Mouse (Mus musculus) lung, adult 2 months (tissue): Measurements from ENCODE around the gene Msh3. TPM values are rescaled to one million over a fixed set of nuclear protein-coding genes. Genes with fewer than 3 reads are reported as not detected.

ENCODE experiments used
- DNase-seq: peaks from one replicate; pipeline ENCODE4 v3.0.0; 2022
- H3K4me1 ChIP-seq: fragments of 200-500 bp; 2 replicates; pipeline ENCODE4 v1.6.1; 2011; ENCODE audit warnings: low read length; ENCODE audit not compliant: control insufficient read depth, insufficient read depth
- H3K4me3 ChIP-seq: fragments of 200-500 bp; replicated peaks from 2 replicates; pipeline ENCODE3; 2011; ENCODE audit warnings: low read depth, mild to moderate bottlenecking, control low read depth, low read length; ENCODE audit errors: extremely low read depth
- CTCF ChIP-seq: fragments of 200-500 bp; IDR thresholded peaks from 2 replicates; pipeline ENCODE4 v1.5.1; 2011; ENCODE audit warnings: mild to moderate bottlenecking, low read length, control low read depth; ENCODE audit not compliant: insufficient read depth
- POLR2A ChIP-seq: fragments of 200-500 bp; IDR thresholded peaks from 2 replicates; pipeline ENCODE4 v1.6.1; 2011; ENCODE audit warnings: low read depth, mild to moderate bottlenecking, control low read depth, low read length, borderline replicate concordance; ENCODE audit errors: extremely low read depth
- WGBS: fragments of 180-500 bp; shearing (Covaris S2); methylation state at CpG from one replicate; pipeline ENCODE4 v1.1.7; 2018; 5-methylcytosine and 5-hydroxymethylcytosine counted together
- polyA plus RNA-seq: library from polyadenylated mRNA; depleted of rRNA; stranded (reverse); fragments of >200 nt; gene quantifications from 2 replicates; pipeline ENCODE4 v1.2.3, GENCODE M21; 2012

The Msh3 gene
- polyA plus RNA-seq, 1 experiment, result 3.2 TPM

GRCm38 (mm10) chr13:92361609-92362008 lies 6.8 kb upstream of the Msh3 start:
- DNase-seq, result no peak
- Histone ChIP-seq H3K4me3 (no peak overlapping the region), H3K4me1 (no peaks in the 10 kb centered on the region)
- 81% methylated on average over 2 of the region's 2 CpGs for whole genome bisulfite sequencing
- no peak for TF ChIP-seq POLR2A
- TF ChIP-seq CTCF, result no peak

- no peak for DNase-seq
- WGBS, result 48% methylated on average over 2 of the region's 2 CpGs
- Histone ChIP-seq H3K4me3 (no peak overlapping the region), H3K4me1 (peaks cover 2% of the 10 kb centered on the region; the same call in 1 of the 2 replicates)
- TF ChIP-seq CTCF, result no peak
- no peak for TF ChIP-seq POLR2A
Observed at GRCm38 (mm10) chr13:92357644-92358043, 2.8 kb upstream of the Msh3 start.

- 79% methylated on average over 7 of the region's 7 CpGs for WGBS
- TF ChIP-seq CTCF, result no peak
- TF ChIP-seq POLR2A, result no peak
- no peak overlapping the region for H3K4me3 ChIP-seq
- DNase-seq, result no peak
- peaks cover 2% of the 10 kb centered on the region; the same call in 1 of the 2 replicates for H3K4me1 ChIP-seq
Observed at GRCm38 (mm10) chr13:92356376-92356775, 1.6 kb upstream of the Msh3 start.

- no peak for DNase-seq
- Histone ChIP-seq H3K4me1 (peaks cover 2% of the 10 kb centered on the region; the same call in 1 of the 2 replicates), H3K4me3 (peak overlapping the region; percentile 56)
- under 1% methylated on average over 24 of the region's 24 CpGs for WGBS
- TF ChIP-seq POLR2A (no peak), CTCF (no peak)
Observed at GRCm38 (mm10) chr13:92355272-92355643, 455 bp upstream of the Msh3 start.

GRCm38 (mm10) chr13:92353956-92354355 lies 847 bp downstream of the Msh3 start:
- no peak for DNase-seq
- 4% methylated on average over 4 of the region's 4 CpGs for WGBS
- H3K4me1 ChIP-seq, result peaks cover 2% of the 10 kb centered on the region; the same call in 1 of the 2 replicates
- H3K4me3 ChIP-seq, result peak overlapping the region; percentile 77
- TF ChIP-seq POLR2A, result no peak
- no peak for TF ChIP-seq CTCF

GRCm38 (mm10) chr13:92351100-92351499 lies 3.7 kb downstream of the Msh3 start:
- WGBS, result 69% methylated on average over 6 of the region's 6 CpGs
- no peak for TF ChIP-seq POLR2A
- no peak for TF ChIP-seq CTCF
- Histone ChIP-seq H3K4me3 (no peak overlapping the region), H3K4me1 (peaks cover 2% of the 10 kb centered on the region; the same call in 1 of the 2 replicates)
- DNase-seq, result no peak

GRCm38 (mm10) chr13:92346338-92346737 lies 8.5 kb downstream of the Msh3 start:
- no peaks in the 10 kb centered on the region for H3K4me1 ChIP-seq
- no peak overlapping the region for H3K4me3 ChIP-seq
- TF ChIP-seq CTCF (no peak), POLR2A (no peak)
- 89% methylated on average over 5 of the region's 5 CpGs for WGBS
- no peak for DNase-seq

GRCm38 (mm10) chr13:92344033-92344432 lies 10.8 kb downstream of the Msh3 start:
- Histone ChIP-seq H3K4me1 (no peaks in the 10 kb centered on the region), H3K4me3 (no peak overlapping the region)
- TF ChIP-seq POLR2A (no peak), CTCF (no peak)
- DNase-seq, result no peak
- WGBS, result 94% methylated on average over 8 of the region's 8 CpGs

- Histone ChIP-seq H3K4me1 (no peaks in the 10 kb centered on the region), H3K4me3 (no peak overlapping the region)
- WGBS, result 68% methylated on average over 3 of the region's 3 CpGs
- no peak for TF ChIP-seq CTCF
- no peak for TF ChIP-seq POLR2A
- no peak for DNase-seq
Observed at GRCm38 (mm10) chr13:92339787-92340186, 15.0 kb downstream of the Msh3 start.

- no peak for DNase-seq
- TF ChIP-seq CTCF, result no peak
- TF ChIP-seq POLR2A, result no peak
- H3K4me1 ChIP-seq, result no peaks in the 10 kb centered on the region
- 70% methylated on average over 6 of the region's 6 CpGs for WGBS
- no peak overlapping the region for H3K4me3 ChIP-seq
Observed at GRCm38 (mm10) chr13:92337773-92338462, 16.9 kb downstream of the Msh3 start.
